Mouse (Mus musculus): Measurements from ENCODE around the gene Ccdc149. TPM values are rescaled to one million over a fixed set of nuclear protein-coding genes. Genes with fewer than 3 reads are reported as not detected.

The Ccdc149 gene
- total and polyA plus RNA-seq, 3 experiments, result not detected

DNA sequence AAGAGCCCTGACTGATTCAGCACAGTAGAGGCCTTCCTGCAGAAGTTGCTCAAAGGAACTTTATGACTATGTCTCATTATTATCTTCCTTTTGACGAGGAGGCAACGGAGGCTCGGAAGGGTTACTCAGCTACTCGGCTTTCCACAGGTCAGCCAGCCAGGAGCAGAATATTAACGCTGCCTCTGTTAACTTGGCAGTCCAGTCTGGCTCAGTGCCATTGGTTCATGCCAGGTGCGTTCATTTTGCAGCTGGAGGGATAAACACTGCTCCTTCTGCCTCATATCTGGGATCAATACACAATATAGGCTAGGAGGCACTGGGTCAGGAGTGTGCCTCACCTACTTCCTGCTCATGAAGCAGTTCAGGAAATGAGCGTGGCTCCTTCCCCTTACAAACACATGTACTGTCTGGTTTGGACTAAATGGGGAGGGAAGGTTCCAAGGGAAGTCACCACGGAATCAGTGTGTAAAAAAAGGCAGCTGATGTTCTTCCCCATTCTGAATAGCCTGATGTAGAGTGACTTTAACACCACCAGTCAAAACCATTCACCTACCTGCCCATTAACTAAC, 40.0 kb downstream of the Ccdc149 start:
- ATAC-seq (ENCODE audit: extremely low read depth, insufficient number of reproducible peaks, low FRiP score, poor library complexity, severe bottlenecking), result no peak
- no peaks in the 10 kb centered on the region for H3K36me3 ChIP-seq (replicated peaks)
- no peaks in the 10 kb centered on the region for H3K27me3 ChIP-seq (ENCODE audit: insufficient read depth, low read length)
- no peak overlapping the region for H3K4me3 ChIP-seq (ENCODE audit: low read depth, low read length)
- H3K4me1 ChIP-seq (ENCODE audit: insufficient read depth, low read depth, low read length), result no peaks in the 10 kb centered on the region
- peaks cover 7% of the 10 kb centered on the region; the same call in 1 of the 2 replicates for H3K9me3 ChIP-seq (replicated peaks)
- DNase-seq (ENCODE audit: low spot score), result no peak
- TF ChIP-seq GATA2 (IDR thresholded peaks at IDR 0.05; ENCODE audit: borderline replicate concordance, low read depth, low read length), result no peak
- no peak for TF ChIP-seq GATA1 (IDR thresholded peaks at IDR 0.05; ENCODE audit: borderline replicate concordance, low read length)
- TF ChIP-seq TAL1 (conservative IDR thresholded peaks at IDR 0.05; ENCODE audit: low read depth, low read length), result no peak
- no peak for TF ChIP-seq CTCF (IDR thresholded peaks at IDR 0.05; ENCODE audit: low read depth, low read length)
- TF ChIP-seq POLR2AphosphoS5 (IDR thresholded peaks at IDR 0.05; ENCODE audit: insufficient replicate concordance, low read depth, low read length), result no peak

DNA sequence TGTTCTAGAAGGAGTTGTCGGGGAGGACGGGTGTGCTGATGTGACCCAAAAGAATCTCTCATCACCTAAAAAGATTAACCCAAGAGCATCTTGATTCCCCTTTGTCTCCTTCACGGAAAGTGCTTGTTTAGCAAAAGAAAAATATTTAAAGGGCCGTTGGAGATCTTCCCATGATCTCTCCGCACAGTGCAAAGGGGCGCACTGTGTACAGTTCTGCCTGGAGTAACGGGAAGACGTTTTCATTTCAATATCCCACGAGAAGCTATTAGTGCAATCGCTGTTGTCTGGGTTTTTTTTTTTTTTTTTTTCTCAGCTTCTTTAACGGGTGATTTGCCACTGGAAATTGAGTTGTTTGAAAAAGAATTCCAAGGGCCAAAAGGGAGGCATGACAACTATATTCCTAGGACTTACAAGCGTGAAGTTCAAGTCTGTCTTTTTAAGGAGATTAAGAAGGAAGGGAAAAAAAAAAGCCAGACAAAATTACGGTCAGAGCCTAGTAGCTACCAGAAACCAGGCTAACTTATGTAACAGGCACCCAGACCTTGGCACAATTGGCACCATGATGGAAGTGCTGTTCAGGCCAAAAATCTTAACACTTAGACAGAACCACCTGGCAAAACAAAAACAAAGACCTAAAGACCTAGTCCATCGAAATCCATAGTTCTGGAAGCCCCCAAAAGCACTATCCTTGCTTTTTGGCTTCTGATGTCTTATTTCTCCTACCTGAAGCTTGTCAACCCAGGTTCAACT, 41.4 kb downstream of the Ccdc149 start:
- TF ChIP-seq TAL1 (conservative IDR thresholded peaks at IDR 0.05; ENCODE audit: low read depth, low read length), result no peak
- TF ChIP-seq GATA1 (IDR thresholded peaks at IDR 0.05; ENCODE audit: borderline replicate concordance, low read length), result no peak
- no peak for TF ChIP-seq CTCF (IDR thresholded peaks at IDR 0.05; ENCODE audit: low read depth, low read length)
- TF ChIP-seq GATA2 (IDR thresholded peaks at IDR 0.05; ENCODE audit: borderline replicate concordance, low read depth, low read length), result no peak
- TF ChIP-seq POLR2AphosphoS5 (IDR thresholded peaks at IDR 0.05; ENCODE audit: insufficient replicate concordance, low read depth, low read length), result no peak
- no peak for ATAC-seq (ENCODE audit: extremely low read depth, insufficient number of reproducible peaks, low FRiP score, poor library complexity, severe bottlenecking)
- Histone ChIP-seq H3K4me3 (ENCODE audit: low read depth, low read length) (no peak overlapping the region), H3K4me1 (ENCODE audit: insufficient read depth, low read depth, low read length) (no peaks in the 10 kb centered on the region), H3K36me3 (replicated peaks) (no peaks in the 10 kb centered on the region), H3K9me3 (replicated peaks) (peaks cover 7% of the 10 kb centered on the region; the same call in 1 of the 2 replicates), H3K27me3 (ENCODE audit: insufficient read depth, low read length) (no peaks in the 10 kb centered on the region)
- no peak for DNase-seq (ENCODE audit: low spot score)

DNA sequence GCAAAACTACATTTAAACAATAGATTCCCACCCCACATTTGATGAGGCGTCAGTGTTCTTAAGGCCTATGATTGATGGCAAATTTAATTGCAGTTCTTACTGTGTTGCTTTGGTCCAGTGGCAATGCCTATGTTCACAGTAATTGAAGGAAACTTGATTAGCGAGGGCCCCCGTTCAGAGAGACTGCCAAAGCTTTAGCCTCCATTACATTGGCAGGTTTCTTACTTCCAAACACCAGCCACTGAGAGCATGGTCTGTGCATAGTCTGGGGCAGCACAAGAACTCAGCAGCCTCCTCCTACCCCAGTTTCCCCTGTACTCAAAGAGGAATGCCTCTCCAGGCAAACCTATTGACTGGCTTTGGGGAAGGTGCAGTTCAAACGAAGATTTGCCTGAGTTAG, 42.7 kb downstream of the Ccdc149 start:
- H3K9me3 ChIP-seq (replicated peaks), result peaks cover 11% of the 10 kb centered on the region; the same call in 1 of the 2 replicates
- no peak for TF ChIP-seq POLR2AphosphoS5 (IDR thresholded peaks at IDR 0.05; ENCODE audit: insufficient replicate concordance, low read depth, low read length)
- no peak for TF ChIP-seq GATA1 (IDR thresholded peaks at IDR 0.05; ENCODE audit: borderline replicate concordance, low read length)
- TF ChIP-seq TAL1 (conservative IDR thresholded peaks at IDR 0.05; ENCODE audit: low read depth, low read length), result no peak
- TF ChIP-seq CTCF (IDR thresholded peaks at IDR 0.05; ENCODE audit: low read depth, low read length), result no peak
- no peak for ATAC-seq (ENCODE audit: extremely low read depth, insufficient number of reproducible peaks, low FRiP score, poor library complexity, severe bottlenecking)
- no peaks in the 10 kb centered on the region for H3K4me1 ChIP-seq (ENCODE audit: insufficient read depth, low read depth, low read length)
- H3K36me3 ChIP-seq (replicated peaks), result no peaks in the 10 kb centered on the region
- no peak for DNase-seq (ENCODE audit: low spot score)
- H3K4me3 ChIP-seq (ENCODE audit: low read depth, low read length), result no peak overlapping the region
- no peaks in the 10 kb centered on the region for H3K27me3 ChIP-seq (ENCODE audit: insufficient read depth, low read length)

DNA sequence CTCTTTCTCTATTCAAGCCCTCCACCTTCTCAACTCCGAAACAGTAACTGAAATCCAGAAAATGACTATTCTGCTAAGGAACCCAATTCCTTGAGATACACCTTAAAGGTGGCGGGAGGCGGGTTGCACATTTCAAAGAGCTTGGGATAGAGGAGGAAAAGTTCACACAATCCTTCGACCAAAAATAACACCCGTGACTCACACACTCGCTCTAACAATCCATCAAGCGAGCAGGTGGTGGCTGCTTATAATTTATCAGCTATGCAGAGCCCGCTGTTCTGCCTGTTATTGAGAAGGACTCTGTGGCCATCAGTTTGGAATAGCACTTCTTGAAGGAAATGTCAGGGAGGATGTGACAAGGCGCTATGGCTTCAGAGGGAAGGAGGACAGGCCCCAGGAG, 45.5 kb downstream of the Ccdc149 start:
- no peak for TF ChIP-seq TAL1 (conservative IDR thresholded peaks at IDR 0.05; ENCODE audit: low read depth, low read length)
- TF ChIP-seq GATA2 (IDR thresholded peaks at IDR 0.05; ENCODE audit: borderline replicate concordance, low read depth, low read length), result no peak
- no peak for TF ChIP-seq CTCF (IDR thresholded peaks at IDR 0.05; ENCODE audit: low read depth, low read length)
- no peak for TF ChIP-seq GATA1 (IDR thresholded peaks at IDR 0.05; ENCODE audit: borderline replicate concordance, low read length)
- no peak for TF ChIP-seq POLR2AphosphoS5 (IDR thresholded peaks at IDR 0.05; ENCODE audit: insufficient replicate concordance, low read depth, low read length)
- H3K36me3 ChIP-seq (replicated peaks), result no peaks in the 10 kb centered on the region
- no peaks in the 10 kb centered on the region for H3K27me3 ChIP-seq (ENCODE audit: insufficient read depth, low read length)
- H3K9me3 ChIP-seq (replicated peaks), result peaks cover 9% of the 10 kb centered on the region
- ATAC-seq (ENCODE audit: extremely low read depth, insufficient number of reproducible peaks, low FRiP score, poor library complexity, severe bottlenecking) (no peak), DNase-seq (ENCODE audit: low spot score) (no peak)
- no peaks in the 10 kb centered on the region for H3K4me1 ChIP-seq (ENCODE audit: insufficient read depth, low read depth, low read length)
- no peak overlapping the region for H3K4me3 ChIP-seq (ENCODE audit: low read depth, low read length)

DNA sequence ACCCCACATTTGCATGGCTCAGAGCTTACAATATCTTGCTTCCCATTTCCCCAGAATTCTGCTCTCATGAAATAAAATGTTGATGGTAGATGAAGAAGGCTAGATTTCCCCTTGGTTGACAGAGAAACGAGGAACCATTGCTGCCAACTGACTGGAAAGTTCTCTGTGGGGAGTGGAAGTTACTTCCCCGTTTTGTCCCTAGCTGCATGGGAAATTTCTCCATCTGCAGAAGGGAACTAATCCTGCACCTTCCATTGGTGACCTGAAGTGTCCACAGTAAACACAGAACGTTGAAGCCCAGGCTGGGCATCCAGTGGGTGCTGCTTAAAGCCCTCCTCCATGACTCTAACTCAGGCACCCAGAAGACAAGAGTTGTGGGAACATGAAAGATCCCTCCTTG, 47.4 kb downstream of the Ccdc149 start:
- Histone ChIP-seq H3K4me1 (ENCODE audit: insufficient read depth, low read depth, low read length) (no peaks in the 10 kb centered on the region), H3K27me3 (ENCODE audit: insufficient read depth, low read length) (no peaks in the 10 kb centered on the region), H3K36me3 (replicated peaks) (no peaks in the 10 kb centered on the region), H3K9me3 (replicated peaks) (peaks cover 11% of the 10 kb centered on the region), H3K4me3 (ENCODE audit: low read depth, low read length) (no peak overlapping the region)
- TF ChIP-seq GATA1 (IDR thresholded peaks at IDR 0.05; ENCODE audit: borderline replicate concordance, low read length), result no peak
- TF ChIP-seq POLR2AphosphoS5 (IDR thresholded peaks at IDR 0.05; ENCODE audit: insufficient replicate concordance, low read depth, low read length), result no peak
- no peak for TF ChIP-seq CTCF (IDR thresholded peaks at IDR 0.05; ENCODE audit: low read depth, low read length)
- no peak for TF ChIP-seq TAL1 (conservative IDR thresholded peaks at IDR 0.05; ENCODE audit: low read depth, low read length)
- no peak for TF ChIP-seq GATA2 (IDR thresholded peaks at IDR 0.05; ENCODE audit: borderline replicate concordance, low read depth, low read length)
- no peak for ATAC-seq (ENCODE audit: extremely low read depth, insufficient number of reproducible peaks, low FRiP score, poor library complexity, severe bottlenecking)
- DNase-seq (ENCODE audit: low spot score), result no peak

DNA sequence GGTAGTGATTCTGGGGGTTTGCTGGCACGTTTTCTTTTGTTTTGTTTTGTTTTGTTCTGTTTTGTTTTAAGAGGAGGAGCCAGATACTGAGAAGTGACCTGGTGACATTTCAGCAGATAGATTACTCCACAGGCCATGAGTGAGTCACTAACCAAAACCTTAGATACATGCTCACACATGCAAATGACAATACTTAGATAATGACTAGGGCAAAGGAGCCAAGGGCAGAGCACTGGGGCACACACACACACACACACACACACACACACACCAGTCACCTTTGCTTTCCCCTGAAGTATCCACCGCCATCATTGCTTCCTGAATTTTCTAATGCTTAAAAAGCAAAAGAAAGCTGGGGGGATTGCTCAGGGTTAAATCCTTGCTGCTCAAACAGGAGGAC, 54.8 kb downstream of the Ccdc149 start:
- Histone ChIP-seq H3K36me3 (replicated peaks) (no peaks in the 10 kb centered on the region), H3K27me3 (ENCODE audit: insufficient read depth, low read length) (no peaks in the 10 kb centered on the region), H3K4me3 (ENCODE audit: low read depth, low read length) (no peak overlapping the region), H3K9me3 (replicated peaks) (peaks cover 26% of the 10 kb centered on the region), H3K4me1 (ENCODE audit: insufficient read depth, low read depth, low read length) (no peaks in the 10 kb centered on the region)
- DNase-seq (ENCODE audit: low spot score) (no peak), ATAC-seq (ENCODE audit: extremely low read depth, insufficient number of reproducible peaks, low FRiP score, poor library complexity, severe bottlenecking) (no peak)
- TF ChIP-seq GATA2 (IDR thresholded peaks at IDR 0.05; ENCODE audit: borderline replicate concordance, low read depth, low read length) (no peak), POLR2AphosphoS5 (IDR thresholded peaks at IDR 0.05; ENCODE audit: insufficient replicate concordance, low read depth, low read length) (no peak), TAL1 (conservative IDR thresholded peaks at IDR 0.05; ENCODE audit: low read depth, low read length) (no peak)

All from G1E (cell line).